ENCODE assay signal across 12 mouse cellular contexts in genomic region chr11:120493911-120494310, GRCm38 (mm10). TPM values are rescaled to one million over a fixed set of nuclear protein-coding genes. Genes with fewer than 3 reads are reported as not detected.
A peak's percentile ranks its signal among the peaks of the same experiment; 100 is the strongest.
DNase-seq lines count a peak whose midpoint lies in the region; ATAC-seq lines count a peak whose summit lies in the region.
"Had no signal": no experiment of that assay in that cellular context is flagged by ENCODE, and none has a peak within 500 bp of the region (broad histone marks: within the 10 kb centered on the region; RNA-seq: fewer than 3 reads in every experiment).

No protein-coding gene starts in this region.

- 88% methylated on average over 3 of the region's 3 CpGs for WGBS in forebrain, embryonic 10.5 days
- 88% methylated on average over 3 of the region's 3 CpGs for WGBS in forebrain, embryonic 16.5 days
- 74% methylated on average over 3 of the region's 3 CpGs for WGBS in lung, embryonic 15.5 days
- WGBS in intestine, embryonic 15.5 days: 87% methylated on average over 3 of the region's 3 CpGs
- WGBS in neural tube, embryonic 14.5 days: 91% methylated on average over 3 of the region's 3 CpGs

- no peak overlapping the region for H3K4me2 ChIP-seq in forebrain, embryonic 16.5 days (ENCODE audit: low read length)
- H3K4me2 ChIP-seq in lung, embryonic 15.5 days: peak overlapping the region; percentile 93
- peak overlapping the region; percentile 92 for H3K4me2 ChIP-seq in intestine, embryonic 15.5 days (replicated peaks)
- peak overlapping the region; percentile 95; the same call in 1 of the 2 replicates for H3K4me2 ChIP-seq in neural tube, embryonic 14.5 days (ENCODE audit: low read depth, low read length)

- peak overlapping the region; percentile 98; the same call in 1 of the 2 replicates for H3K4me3 ChIP-seq in forebrain, embryonic 10.5 days
- no peak overlapping the region for H3K4me3 ChIP-seq in forebrain, embryonic 16.5 days (replicated peaks; ENCODE audit: low read length)
- 0 out of 2 replicates have a peak overlapping the region, but pooled peaks have one; percentile 99 for H3K4me3 ChIP-seq in lung, embryonic 15.5 days
- H3K4me3 ChIP-seq in intestine, embryonic 15.5 days (replicated peaks): no peak overlapping the region; the same call in 1 of the 2 replicates
- H3K4me3 ChIP-seq in neural tube, embryonic 14.5 days (ENCODE audit: low read depth, low read length): no peak overlapping the region

- peaks cover 67% of the 10 kb centered on the region for H3K36me3 ChIP-seq in forebrain, embryonic 10.5 days (replicated peaks)
- H3K36me3 ChIP-seq in forebrain, embryonic 16.5 days (ENCODE audit: control insufficient read depth, insufficient read depth): 0 out of 2 replicates have a peak, but pooled peaks cover 4% of the 10 kb centered on the region
- peaks cover 41% of the 10 kb centered on the region for H3K36me3 ChIP-seq in lung, embryonic 15.5 days
- H3K36me3 ChIP-seq in intestine, embryonic 15.5 days: peaks cover 27% of the 10 kb centered on the region; the same call in 1 of the 2 replicates
- H3K36me3 ChIP-seq in neural tube, embryonic 14.5 days (ENCODE audit: control insufficient read depth, insufficient read depth, low read length): peaks cover 24% of the 10 kb centered on the region

- H3K9me3 ChIP-seq in forebrain, embryonic 10.5 days: no peaks in the 10 kb centered on the region
- H3K9me3 ChIP-seq in forebrain, embryonic 16.5 days (ENCODE audit: control insufficient read depth, low read length): no peaks in the 10 kb centered on the region
- H3K9me3 ChIP-seq in lung, embryonic 15.5 days: no peaks in the 10 kb centered on the region
- no peaks in the 10 kb centered on the region for H3K9me3 ChIP-seq in intestine, embryonic 15.5 days
- no peaks in the 10 kb centered on the region for H3K9me3 ChIP-seq in neural tube, embryonic 14.5 days (ENCODE audit: control insufficient read depth, low read length)
- H3K9me3 ChIP-seq: heart, embryonic 15.5 days had no signal

- no peak for ATAC-seq in forebrain, embryonic 16.5 days
- no peak for ATAC-seq in lung, embryonic 15.5 days (ENCODE audit: borderline replicate concordance, extremely low read depth, low FRiP score, low TSS enrichment)
- ATAC-seq in intestine, embryonic 15.5 days: no peak
- no peak for ATAC-seq in neural tube, embryonic 14.5 days (ENCODE audit: low read depth)

- H3K27ac ChIP-seq in forebrain, embryonic 10.5 days: no peak overlapping the region
- no peak overlapping the region for H3K27ac ChIP-seq in forebrain, embryonic 16.5 days (ENCODE audit: low read length)
- H3K27ac ChIP-seq in lung, embryonic 15.5 days: no peak overlapping the region
- H3K27ac ChIP-seq in intestine, embryonic 15.5 days: no peak overlapping the region
- no peak overlapping the region for H3K27ac ChIP-seq in neural tube, embryonic 14.5 days (ENCODE audit: low read depth, low read length)
- H3K27ac ChIP-seq: liver, embryonic 14.5 days had no signal

- no peak for DNase-seq in forebrain, embryonic 10.5 days (ENCODE audit: extremely low spot score, low spot score)
- DNase-seq in lung, adult 18-20 months: no peak
- no peak for DNase-seq in spleen, postnatal 4 days (ENCODE audit: low spot score in 2 of 2)
- DNase-seq in frontal cortex, postnatal 14 days (ENCODE audit: low spot score in 2 of 2): no peak
- DNase-seq: cerebellum, adult 9-10 months; kidney, adult 11 months had no signal

- no peak overlapping the region; the same call in 1 of the 2 replicates for H3K9ac ChIP-seq in forebrain, embryonic 16.5 days (replicated peaks; ENCODE audit: low read depth, low read length)
- no peak overlapping the region for H3K9ac ChIP-seq in lung, embryonic 15.5 days
- no peak overlapping the region for H3K9ac ChIP-seq in intestine, embryonic 15.5 days
- H3K9ac ChIP-seq in neural tube, embryonic 14.5 days (replicated peaks; ENCODE audit: low read depth, low read length): no peak overlapping the region

- H3K27me3 ChIP-seq in forebrain, embryonic 10.5 days (ENCODE audit: poor library complexity, severe bottlenecking): no peaks in the 10 kb centered on the region
- H3K27me3 ChIP-seq in forebrain, embryonic 16.5 days (replicated peaks; ENCODE audit: control insufficient read depth, insufficient read depth, low read length): no peaks in the 10 kb centered on the region
- no peaks in the 10 kb centered on the region for H3K27me3 ChIP-seq in lung, embryonic 15.5 days
- H3K27me3 ChIP-seq in intestine, embryonic 15.5 days (replicated peaks): no peaks in the 10 kb centered on the region
- H3K27me3 ChIP-seq in neural tube, embryonic 14.5 days (ENCODE audit: control insufficient read depth, insufficient read depth, low read length): no peaks in the 10 kb centered on the region
- H3K27me3 ChIP-seq: heart, embryonic 15.5 days had no signal

- peaks cover 54% of the 10 kb centered on the region for H3K4me1 ChIP-seq in forebrain, embryonic 10.5 days
- H3K4me1 ChIP-seq in forebrain, embryonic 16.5 days (replicated peaks; ENCODE audit: control insufficient read depth, insufficient read depth, low read length): peaks cover 27% of the 10 kb centered on the region
- H3K4me1 ChIP-seq in lung, embryonic 15.5 days: peaks cover 37% of the 10 kb centered on the region
- H3K4me1 ChIP-seq in intestine, embryonic 15.5 days (replicated peaks): peaks cover 31% of the 10 kb centered on the region
- peaks cover 25% of the 10 kb centered on the region for H3K4me1 ChIP-seq in neural tube, embryonic 14.5 days (ENCODE audit: control insufficient read depth, insufficient read depth, low read length)

RNA-seq across cellular contexts. Expression of gene Slc25a10, which starts 2.3 kb away (rescaled TPM):
- 69.3 and 71.6 TPM in 2 replicates for polyA plus RNA-seq in forebrain, embryonic 10.5 days (2016; fragmentation: Nextera tagmentation; extraction: Ambion mirVana)
- 26.5 and 29.5 TPM in 2 replicates for polyA plus RNA-seq in forebrain, embryonic 16.5 days (2015; fragmentation: Nextera tagmentation; extraction: Ambion mirVana)
- polyA plus RNA-seq in lung, embryonic 15.5 days (2015; fragmentation: Nextera tagmentation; extraction: Ambion mirVana): 67.5 and 70.9 TPM in 2 replicates
- polyA plus RNA-seq in intestine, embryonic 15.5 days (2015; fragmentation: Nextera tagmentation; extraction: Ambion mirVana): 79.1 and 90.1 TPM in 2 replicates
- polyA plus RNA-seq in neural tube, embryonic 14.5 days (2014; fragmentation: Nextera tagmentation; extraction: Ambion mirVana): 24.7 and 30.0 TPM in 2 replicates

RNA-seq across cellular contexts. Expression of gene Mrpl12, which starts 9.5 kb away (rescaled TPM):
- polyA plus RNA-seq in forebrain, embryonic 10.5 days (2016; fragmentation: Nextera tagmentation; extraction: Ambion mirVana): 211 and 215 TPM in 2 replicates
- 107 and 119 TPM in 2 replicates for polyA plus RNA-seq in forebrain, embryonic 16.5 days (2015; fragmentation: Nextera tagmentation; extraction: Ambion mirVana)
- 125 and 133 TPM in 2 replicates for polyA plus RNA-seq in lung, embryonic 15.5 days (2015; fragmentation: Nextera tagmentation; extraction: Ambion mirVana)
- polyA plus RNA-seq in intestine, embryonic 15.5 days (2015; fragmentation: Nextera tagmentation; extraction: Ambion mirVana): 222 and 231 TPM in 2 replicates
- 131 and 135 TPM in 2 replicates for polyA plus RNA-seq in neural tube, embryonic 14.5 days (2014; fragmentation: Nextera tagmentation; extraction: Ambion mirVana)

RNA-seq across cellular contexts. Expression of gene Arl16, which starts 26.5 kb away (rescaled TPM):
- polyA plus RNA-seq in forebrain, embryonic 10.5 days (2016; fragmentation: Nextera tagmentation; extraction: Ambion mirVana): 60.7 and 62.1 TPM in 2 replicates
- polyA plus RNA-seq in forebrain, embryonic 16.5 days (2015; fragmentation: Nextera tagmentation; extraction: Ambion mirVana): 45.5 and 56.4 TPM in 2 replicates
- 43.8 and 44.6 TPM in 2 replicates for polyA plus RNA-seq in lung, embryonic 15.5 days (2015; fragmentation: Nextera tagmentation; extraction: Ambion mirVana)
- polyA plus RNA-seq in intestine, embryonic 15.5 days (2015; fragmentation: Nextera tagmentation; extraction: Ambion mirVana): 34.7 and 36.5 TPM in 2 replicates
- polyA plus RNA-seq in neural tube, embryonic 14.5 days (2014; fragmentation: Nextera tagmentation; extraction: Ambion mirVana): 65.5 and 68.1 TPM in 2 replicates

RNA-seq across cellular contexts. Expression of gene Ccdc137, which starts 36.0 kb away (rescaled TPM):
- polyA plus RNA-seq in forebrain, embryonic 10.5 days (2016; fragmentation: Nextera tagmentation; extraction: Ambion mirVana): 39.6 and 46.3 TPM in 2 replicates
- polyA plus RNA-seq in forebrain, embryonic 16.5 days (2015; fragmentation: Nextera tagmentation; extraction: Ambion mirVana): 26.2 and 31.2 TPM in 2 replicates
- 31.2 and 35.5 TPM in 2 replicates for polyA plus RNA-seq in lung, embryonic 15.5 days (2015; fragmentation: Nextera tagmentation; extraction: Ambion mirVana)
- 27.6 and 31.3 TPM in 2 replicates for polyA plus RNA-seq in intestine, embryonic 15.5 days (2015; fragmentation: Nextera tagmentation; extraction: Ambion mirVana)
- polyA plus RNA-seq in neural tube, embryonic 14.5 days (2014; fragmentation: Nextera tagmentation; extraction: Ambion mirVana): 21.6 and 28.4 TPM in 2 replicates

RNA-seq across cellular contexts. Expression of gene Oxld1, which starts 36.0 kb away (rescaled TPM):
- polyA plus RNA-seq in forebrain, embryonic 10.5 days (2016; fragmentation: Nextera tagmentation; extraction: Ambion mirVana): 8.7 and 11.8 TPM in 2 replicates
- 9.7 and 9.9 TPM in 2 replicates for polyA plus RNA-seq in forebrain, embryonic 16.5 days (2015; fragmentation: Nextera tagmentation; extraction: Ambion mirVana)
- polyA plus RNA-seq in lung, embryonic 15.5 days (2015; fragmentation: Nextera tagmentation; extraction: Ambion mirVana): 12.7 and 13.0 TPM in 2 replicates
- polyA plus RNA-seq in intestine, embryonic 15.5 days (2015; fragmentation: Nextera tagmentation; extraction: Ambion mirVana): 16.4 and 18.2 TPM in 2 replicates
- 12.0 and 12.9 TPM in 2 replicates for polyA plus RNA-seq in neural tube, embryonic 14.5 days (2014; fragmentation: Nextera tagmentation; extraction: Ambion mirVana)

Comparison
In these comparisons a context has a peak if more than half of its experiments do, and no peak if none do; other contexts are left out.
1. H3K4me3 ChIP-seq: peak in forebrain, embryonic 10.5 days (single experiment) and lung, embryonic 15.5 days (single experiment); none in forebrain, embryonic 16.5 days (single experiment), intestine, embryonic 15.5 days (single experiment) and neural tube, embryonic 14.5 days (single experiment).